Mouse (Mus musculus) heart, embryonic 10.5 days (tissue): ENCODE measurements at regions not wholly inside any gene's neighbourhood (a gene's known extent, or its start where the extent isn't known, plus 50 kb on each side); places are given as distances from the start of the nearest gene placed in this dataset.

Source experiments
- DNase-seq: peaks from one replicate; pipeline ENCODE4 v3.0.0-alpha.2; 2017; ENCODE audit warnings: low spot score
- H3K27ac ChIP-seq: fragments of 300-500 bp; sonication (generic); 2 replicates; pipeline ENCODE4 v1.5.1; 2016; ENCODE audit warnings: mild to moderate bottlenecking
- H3K27me3 ChIP-seq: fragments of 300-500 bp; sonication (generic); 2 replicates; pipeline ENCODE4 v1.6.1; 2016; ENCODE audit warnings: mild to moderate bottlenecking; ENCODE audit not compliant: poor library complexity, insufficient read depth, severe bottlenecking
- H3K36me3 ChIP-seq: fragments of 300-500 bp; sonication (generic); 2 replicates; pipeline ENCODE4 v1.6.1; 2016; ENCODE audit warnings: mild to moderate bottlenecking, moderate library complexity
- H3K4me1 ChIP-seq: fragments of 300-500 bp; sonication (generic); 2 replicates; pipeline ENCODE4 v1.6.1; 2016; ENCODE audit warnings: mild to moderate bottlenecking
- H3K4me3 ChIP-seq: fragments of 300-500 bp; sonication (generic); 2 replicates; pipeline ENCODE4 v1.5.1; 2016; ENCODE audit warnings: mild to moderate bottlenecking, moderate library complexity
- H3K9me3 ChIP-seq: fragments of 300-500 bp; sonication (generic); 2 replicates; pipeline ENCODE4 v1.6.1; 2016; ENCODE audit warnings: mild to moderate bottlenecking, moderate library complexity
- WGBS: fragments of 180-500 bp; shearing (Covaris S2); methylation state at CpG from one replicate; pipeline ENCODE4 v1.1.7; 2016; 5-methylcytosine and 5-hydroxymethylcytosine counted together

DNA sequence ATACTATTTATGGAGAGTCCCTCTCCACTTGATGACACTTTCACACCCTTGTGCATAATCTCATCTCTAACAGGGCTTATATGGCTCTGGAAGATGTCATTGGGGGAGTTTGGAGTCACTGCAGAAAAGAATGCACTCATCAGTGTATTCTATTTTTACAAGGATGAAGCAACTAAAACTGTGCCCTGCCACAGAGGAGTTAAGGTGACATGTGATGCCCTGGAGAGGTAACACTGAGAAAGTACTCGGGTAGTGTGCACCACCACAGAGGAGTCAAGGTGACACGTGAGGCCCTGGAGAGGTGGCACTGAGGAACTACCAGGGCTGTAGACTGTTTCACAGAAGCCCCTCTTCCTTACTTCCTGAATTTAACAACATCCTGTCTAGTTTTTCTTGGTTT lies 53.2 kb downstream of the Tigd2 start:
- Histone ChIP-seq H3K27ac (peak overlapping the region; percentile 69), H3K9me3 (no peaks in the 10 kb centered on the region), H3K27me3 (no peaks in the 10 kb centered on the region), H3K36me3 (no peaks in the 10 kb centered on the region), H3K4me1 (no peaks in the 10 kb centered on the region), H3K4me3 (no peak overlapping the region)
- WGBS, result 53% methylated on average over 2 of the region's 2 CpGs
- peak; percentile 83 for DNase-seq

- Histone ChIP-seq H3K36me3 (no peaks in the 10 kb centered on the region), H3K9me3 (no peaks in the 10 kb centered on the region), H3K4me1 (peaks cover under 1% of the 10 kb centered on the region; the same call in 1 of the 2 replicates), H3K27ac (no peak overlapping the region), H3K27me3 (no peaks in the 10 kb centered on the region), H3K4me3 (no peak overlapping the region)
- no peak for DNase-seq
Measured at GRCm38 (mm10) chr6:59264965-59265364, 56.3 kb downstream of the Tigd2 start.

DNA sequence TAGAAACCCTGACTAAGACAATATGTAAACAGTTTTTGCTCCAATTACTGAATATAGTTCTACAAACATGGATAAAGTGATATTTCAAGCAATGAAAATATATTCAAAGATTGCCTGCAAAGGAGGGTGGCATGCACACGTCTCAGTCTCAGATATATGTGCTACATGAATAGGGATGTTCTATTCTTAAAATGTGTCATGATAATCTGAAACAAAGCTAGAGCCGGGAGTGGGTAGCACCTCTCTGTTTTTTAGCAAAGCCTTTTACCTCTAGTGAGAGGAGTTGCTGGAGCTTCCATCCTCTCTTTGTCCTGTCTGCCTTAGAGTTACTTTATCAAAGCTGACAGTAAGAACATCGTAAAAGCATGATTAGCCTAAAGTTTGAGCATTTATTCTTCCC lies 65.5 kb downstream of the Tigd2 start:
- Histone ChIP-seq H3K36me3 (no peaks in the 10 kb centered on the region), H3K27ac (no peak overlapping the region), H3K4me1 (peaks cover 17% of the 10 kb centered on the region), H3K4me3 (no peak overlapping the region), H3K9me3 (no peaks in the 10 kb centered on the region), H3K27me3 (no peaks in the 10 kb centered on the region)
- 81% methylated on average over 3 of the region's 3 CpGs for WGBS
- DNase-seq, result no peak
